Mouse (Mus musculus) ES-Bruce4 (cell line): ENCODE measurements at regions not wholly inside any gene's neighbourhood (a gene's known extent, or its start where the extent isn't known, plus 50 kb on each side); places are given as distances from the start of the nearest gene placed in this dataset.

Experiments used
- CTCF ChIP-seq: IDR thresholded peaks from one replicate; pipeline ENCODE4 v1.8.1; 2011; ENCODE audit warnings: low read depth, low read length
- EP300 ChIP-seq: IDR thresholded peaks from 2 replicates; pipeline ENCODE4 v1.6.1; 2011; ENCODE audit warnings: low read depth, low read length; ENCODE audit not compliant: insufficient read depth
- POLR2A ChIP-seq: IDR thresholded peaks from one replicate; pipeline ENCODE4 v1.8.1; 2011; ENCODE audit warnings: low read length; ENCODE audit not compliant: insufficient read depth

DNA sequence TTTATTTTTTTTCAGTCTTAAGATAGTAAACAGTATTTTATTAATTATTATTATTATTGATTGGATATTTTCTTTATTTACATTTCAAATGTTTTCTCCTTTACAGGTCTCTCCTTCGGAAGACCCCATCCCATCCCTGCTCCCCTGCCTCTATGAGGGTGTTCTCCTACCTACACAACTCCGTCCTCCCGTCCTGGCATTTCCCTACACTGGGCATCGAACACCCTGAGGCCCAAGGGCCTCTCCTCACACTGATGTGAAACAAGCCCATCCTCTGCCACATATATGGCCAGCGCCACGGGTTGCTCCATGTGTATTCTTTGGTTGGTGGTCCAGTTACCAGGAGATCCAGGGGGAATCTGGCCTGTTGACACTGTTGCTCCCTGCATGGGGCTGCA is 118.3 kb upstream of the Ldb2 start:
- TF ChIP-seq CTCF: no peak
- no peak for TF ChIP-seq EP300
- no peak for TF ChIP-seq POLR2A
